Mouse (Mus musculus) cortical plate, adult 2 months (tissue): Measurements from ENCODE around the gene Mc1r. TPM values are rescaled to one million over a fixed set of nuclear protein-coding genes. Genes with fewer than 3 reads are reported as not detected.

ENCODE experiments used
- H3K27ac ChIP-seq: fragments of 200-500 bp; 2 replicates; pipeline ENCODE4 v1.5.1; 2012; ENCODE audit warnings: low read length, control low read depth, inconsistent platforms; ENCODE audit not compliant: insufficient read depth
- H3K4me1 ChIP-seq: fragments of 200-500 bp; 2 replicates; pipeline ENCODE4 v1.6.1; 2011; ENCODE audit warnings: low read length; ENCODE audit not compliant: control insufficient read depth, insufficient read depth
- H3K4me3 ChIP-seq: fragments of 200-500 bp; 2 replicates; pipeline ENCODE4 v1.5.1; 2011; ENCODE audit warnings: mild to moderate bottlenecking, low read length, control low read depth; ENCODE audit not compliant: insufficient read depth
- CTCF ChIP-seq: fragments of 200-500 bp; IDR thresholded peaks from 2 replicates; pipeline ENCODE4 v1.5.1; 2011; ENCODE audit warnings: mild to moderate bottlenecking, control low read depth, low read length; ENCODE audit not compliant: insufficient read depth; ENCODE audit errors: extremely low read depth
- POLR2A ChIP-seq: fragments of 200-500 bp; IDR thresholded peaks from 2 replicates; pipeline ENCODE4 v1.6.1; 2011; ENCODE audit warnings: mild to moderate bottlenecking, low read length, control low read depth; ENCODE audit not compliant: insufficient read depth; ENCODE audit errors: extremely low read depth
- polyA plus RNA-seq: library from polyadenylated mRNA; depleted of rRNA; stranded (reverse); fragments of >200 nt; gene quantifications from 2 replicates; pipeline ENCODE4 v1.2.3, GENCODE M21; 2012

The Mc1r gene
- polyA plus RNA-seq, 1 experiment, result 0.02 TPM

DNA sequence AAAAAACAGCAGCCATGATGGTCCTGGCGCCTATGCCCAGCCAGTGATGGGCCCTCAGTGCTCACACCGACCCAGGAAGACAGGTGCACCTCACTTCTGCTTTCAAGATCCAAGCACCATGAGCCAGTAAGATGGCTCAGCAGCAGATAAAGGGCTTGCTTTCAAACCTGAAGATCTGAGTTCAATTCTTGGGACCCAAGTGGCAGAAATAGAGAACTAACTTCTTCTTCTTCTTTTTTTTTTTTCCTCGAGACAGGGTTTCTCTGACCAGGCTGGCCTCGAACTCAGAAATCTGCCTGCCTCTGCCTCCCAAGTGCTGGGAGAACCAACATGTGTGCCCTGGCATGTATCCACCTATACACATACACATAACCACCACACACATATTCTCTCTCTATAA is 12.8 kb downstream of the Mc1r start:
- Histone ChIP-seq H3K4me3 (no peak overlapping the region), H3K27ac (no peak overlapping the region), H3K4me1 (no peaks in the 10 kb centered on the region)
- no peak for TF ChIP-seq POLR2A
- no peak for TF ChIP-seq CTCF

DNA sequence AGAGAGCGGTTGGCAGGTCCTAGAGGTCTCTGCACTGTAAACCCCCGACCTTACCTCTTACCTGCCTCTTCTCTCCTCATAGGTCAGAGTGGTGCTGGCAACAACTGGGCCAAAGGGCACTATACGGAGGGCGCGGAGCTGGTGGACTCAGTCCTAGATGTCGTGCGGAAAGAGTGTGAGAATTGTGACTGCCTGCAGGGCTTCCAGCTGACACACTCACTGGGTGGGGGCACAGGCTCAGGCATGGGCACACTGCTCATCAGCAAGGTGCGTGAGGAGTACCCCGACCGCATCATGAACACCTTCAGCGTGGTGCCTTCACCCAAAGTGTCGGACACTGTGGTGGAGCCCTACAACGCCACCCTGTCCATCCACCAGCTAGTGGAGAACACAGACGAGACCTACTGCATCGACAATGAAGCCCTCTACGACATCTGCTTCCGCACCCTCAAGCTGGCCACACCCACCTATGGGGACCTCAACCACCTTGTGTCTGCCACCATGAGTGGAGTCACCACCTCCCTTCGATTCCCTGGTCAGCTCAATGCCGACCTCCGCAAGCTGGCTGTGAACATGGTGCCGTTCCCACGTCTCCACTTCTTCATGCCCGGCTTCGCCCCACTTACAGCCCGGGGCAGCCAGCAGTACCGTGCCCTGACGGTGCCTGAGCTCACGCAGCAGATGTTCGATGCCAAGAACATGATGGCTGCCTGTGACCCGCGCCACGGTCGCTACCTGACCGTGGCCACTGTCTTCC is 13.8 kb downstream of the Mc1r start:
- Histone ChIP-seq H3K4me3 (no peak overlapping the region), H3K27ac (no peak overlapping the region), H3K4me1 (no peaks in the 10 kb centered on the region)
- TF ChIP-seq CTCF, result no peak
- TF ChIP-seq POLR2A, result no peak

DNA sequence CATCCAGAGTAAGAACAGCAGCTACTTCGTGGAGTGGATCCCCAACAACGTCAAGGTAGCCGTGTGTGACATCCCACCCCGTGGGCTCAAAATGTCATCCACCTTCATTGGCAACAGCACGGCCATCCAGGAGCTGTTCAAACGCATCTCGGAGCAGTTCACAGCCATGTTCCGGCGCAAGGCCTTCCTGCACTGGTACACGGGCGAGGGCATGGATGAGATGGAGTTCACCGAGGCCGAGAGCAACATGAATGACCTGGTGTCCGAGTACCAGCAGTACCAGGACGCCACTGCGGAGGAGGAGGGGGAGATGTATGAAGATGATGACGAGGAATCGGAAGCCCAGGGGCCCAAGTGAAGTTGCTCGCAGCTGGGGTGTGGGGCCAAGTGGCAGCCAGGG is 14.4 kb downstream of the Mc1r start:
- H3K4me3 ChIP-seq, result no peak overlapping the region
- H3K27ac ChIP-seq, result no peak overlapping the region
- H3K4me1 ChIP-seq, result no peaks in the 10 kb centered on the region
- TF ChIP-seq POLR2A, result no peak

DNA sequence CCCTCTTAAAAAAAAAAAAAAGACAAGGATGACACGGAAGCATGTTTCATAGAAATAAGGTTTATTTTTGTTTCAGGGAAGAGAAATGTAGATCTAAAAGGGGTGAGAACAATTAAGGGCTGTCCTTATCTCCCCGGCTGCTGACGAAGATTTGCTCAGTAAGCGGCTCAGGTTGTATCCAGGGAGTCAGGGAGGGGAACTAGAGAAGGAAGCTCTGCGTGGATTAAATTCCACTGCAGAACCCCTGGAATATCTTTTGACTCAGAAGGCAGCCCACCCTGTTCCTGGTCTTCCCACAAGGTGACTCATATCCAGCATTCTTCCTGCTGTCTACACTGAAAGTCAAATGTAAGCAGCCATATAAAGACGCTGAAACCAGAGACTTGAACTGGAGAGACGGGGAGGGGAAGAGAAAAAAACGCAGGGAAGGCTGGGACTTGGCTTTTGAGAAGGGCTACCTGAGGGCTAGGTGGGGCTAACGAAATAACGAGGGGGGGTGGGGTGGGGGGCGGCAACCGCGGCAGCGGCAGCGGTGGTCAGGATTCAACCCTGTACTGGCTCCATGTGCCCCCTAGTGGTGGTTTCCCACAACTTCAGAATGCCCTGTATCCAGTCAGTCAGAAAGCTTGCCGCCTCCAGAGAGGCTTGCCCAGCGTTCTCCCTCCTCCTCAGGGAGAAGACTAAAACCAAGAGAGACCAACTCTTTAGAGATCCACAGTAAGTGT is 15.3 kb downstream of the Mc1r start:
- Histone ChIP-seq H3K4me1 (no peaks in the 10 kb centered on the region), H3K4me3 (no peak overlapping the region), H3K27ac (no peak overlapping the region)
- TF ChIP-seq CTCF (peak; percentile 55; the same call in 1 of the 2 replicates), POLR2A (no peak)

DNA sequence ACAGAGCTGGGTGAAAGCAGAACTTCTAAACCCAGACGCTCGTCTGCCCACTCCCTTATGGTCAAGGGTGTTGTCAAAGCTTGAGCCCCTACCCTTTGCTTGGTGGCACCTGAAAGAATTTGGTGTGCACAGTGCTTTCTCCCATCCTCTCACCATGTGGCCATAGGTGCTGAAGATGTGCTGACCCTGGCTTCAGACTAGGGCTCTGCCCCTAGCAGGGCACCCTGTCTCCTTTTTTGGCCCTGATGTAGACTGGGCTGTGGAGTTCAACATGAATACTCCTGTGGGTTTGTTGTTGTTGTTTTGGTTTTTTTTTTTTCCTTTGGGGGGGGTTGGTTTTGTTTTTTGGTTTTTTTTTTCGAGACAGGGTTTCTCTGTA is 15.9 kb downstream of the Mc1r start:
- H3K27ac ChIP-seq, result no peak overlapping the region
- TF ChIP-seq POLR2A (no peak), CTCF (no peak)
- no peaks in the 10 kb centered on the region for H3K4me1 ChIP-seq
- no peak overlapping the region for H3K4me3 ChIP-seq

DNA sequence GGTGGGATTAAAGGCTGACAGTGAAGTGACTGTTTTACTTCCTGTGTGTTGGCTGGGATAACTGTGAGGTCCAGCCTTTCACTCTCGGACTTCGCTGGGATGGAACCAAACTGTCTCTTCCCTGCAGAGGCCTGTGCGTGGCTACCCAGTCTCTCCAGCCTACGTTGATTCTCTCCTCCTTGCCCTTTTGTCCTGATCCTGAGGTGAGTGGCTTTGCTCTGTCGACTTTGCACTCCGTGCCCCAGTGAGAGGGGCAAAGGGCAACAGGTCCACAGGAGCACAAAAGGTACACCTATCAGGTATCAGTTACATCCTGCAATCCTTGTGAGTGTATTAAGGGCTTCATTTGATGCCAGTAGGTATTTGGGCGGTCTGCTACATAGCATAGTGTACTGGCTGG is 16.5 kb downstream of the Mc1r start, which contains the start of gene Def8:
Gene Def8 (plus strand): TSS at position 87 of the 400 bp plus-strand sequence.
- Histone ChIP-seq H3K4me3 (no peak within 1 kb of the TSS), H3K4me1 (no peaks in the 10 kb centered on the region), H3K27ac (no peak within 1 kb of the TSS)
- no peak for TF ChIP-seq CTCF

DNA sequence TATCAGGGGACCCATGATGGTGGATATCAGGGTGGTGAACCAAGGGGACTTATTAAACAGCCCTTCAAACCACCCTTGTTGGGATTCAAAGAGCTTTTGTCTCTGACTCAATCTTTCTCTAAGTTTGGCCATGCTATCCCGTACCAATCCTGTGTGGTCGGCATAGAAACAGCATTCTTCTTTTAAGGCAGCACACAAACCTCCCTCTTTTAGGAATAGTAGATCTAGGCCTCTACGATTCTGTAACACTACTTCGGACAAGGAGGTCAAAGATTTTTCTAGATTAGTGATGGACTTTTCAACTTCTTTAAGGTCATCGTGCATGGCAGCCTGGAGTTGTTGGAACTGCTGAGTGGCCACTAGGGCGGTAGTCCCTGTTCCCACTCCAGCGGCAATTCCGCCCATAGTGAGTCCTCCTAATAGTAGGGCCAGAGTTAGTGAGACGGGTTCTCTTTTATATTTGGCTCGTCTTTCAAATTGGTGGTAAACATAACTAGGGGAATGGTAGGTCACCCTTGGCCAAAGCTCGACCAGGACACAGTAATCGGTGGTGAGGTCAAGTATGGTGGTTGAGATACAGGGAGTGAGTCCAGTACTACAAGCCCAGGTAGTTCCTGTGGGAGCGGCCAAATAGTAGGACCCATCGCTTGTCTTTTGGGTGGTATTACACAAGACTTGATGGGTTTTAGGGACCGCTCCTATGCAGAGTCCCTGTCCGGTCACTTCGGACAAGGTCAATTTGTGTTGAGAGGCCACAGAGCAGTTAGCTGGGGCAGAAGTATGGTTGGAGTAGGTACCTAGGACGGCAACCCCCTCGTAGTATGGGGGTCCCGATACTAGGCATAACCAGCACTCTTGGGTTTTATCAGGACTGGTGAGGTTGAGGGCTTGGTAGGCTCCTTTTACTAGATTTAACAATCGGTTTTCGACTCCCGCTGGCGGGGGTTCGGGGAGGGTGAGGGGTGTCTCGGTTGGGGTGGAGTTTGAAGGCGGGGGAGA is 19.9 kb downstream of the Mc1r start:
- no peak overlapping the region for H3K27ac ChIP-seq
- H3K4me1 ChIP-seq, result no peaks in the 10 kb centered on the region
- H3K4me3 ChIP-seq, result no peak overlapping the region
- TF ChIP-seq CTCF (no peak), POLR2A (no peak)

DNA sequence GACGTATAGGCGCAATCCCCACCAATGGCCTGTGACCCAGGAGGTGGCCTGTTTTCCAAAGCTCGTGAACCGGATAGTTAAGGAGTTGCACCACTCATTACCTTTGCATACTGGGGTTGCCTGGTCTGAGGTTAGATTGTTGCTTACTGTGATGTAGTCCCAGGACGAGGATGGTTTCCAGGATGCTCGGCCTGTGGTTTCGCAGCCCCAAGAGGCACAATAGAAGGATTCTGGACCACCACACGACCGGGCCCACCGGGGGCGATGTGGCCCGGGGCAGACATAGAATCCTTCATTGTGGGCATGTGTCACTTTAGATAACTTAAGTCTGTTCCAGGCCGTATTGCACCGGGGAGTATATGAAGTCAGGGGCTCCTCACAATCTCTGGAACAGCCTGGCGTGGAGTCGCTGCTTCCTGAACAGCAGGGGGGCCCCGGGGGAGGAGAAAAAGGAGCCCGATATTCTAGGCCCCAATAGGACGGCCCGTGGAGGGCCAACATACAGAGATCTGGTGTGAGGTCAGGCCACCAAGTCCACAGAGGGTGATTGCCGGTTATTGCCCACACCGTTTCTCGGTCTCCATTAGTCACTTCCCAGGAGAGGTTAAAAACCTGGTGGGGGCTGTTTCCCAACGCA is 20.9 kb downstream of the Mc1r start:
- TF ChIP-seq CTCF (no peak), POLR2A (no peak)
- Histone ChIP-seq H3K27ac (no peak overlapping the region), H3K4me3 (no peak overlapping the region), H3K4me1 (no peaks in the 10 kb centered on the region)

DNA sequence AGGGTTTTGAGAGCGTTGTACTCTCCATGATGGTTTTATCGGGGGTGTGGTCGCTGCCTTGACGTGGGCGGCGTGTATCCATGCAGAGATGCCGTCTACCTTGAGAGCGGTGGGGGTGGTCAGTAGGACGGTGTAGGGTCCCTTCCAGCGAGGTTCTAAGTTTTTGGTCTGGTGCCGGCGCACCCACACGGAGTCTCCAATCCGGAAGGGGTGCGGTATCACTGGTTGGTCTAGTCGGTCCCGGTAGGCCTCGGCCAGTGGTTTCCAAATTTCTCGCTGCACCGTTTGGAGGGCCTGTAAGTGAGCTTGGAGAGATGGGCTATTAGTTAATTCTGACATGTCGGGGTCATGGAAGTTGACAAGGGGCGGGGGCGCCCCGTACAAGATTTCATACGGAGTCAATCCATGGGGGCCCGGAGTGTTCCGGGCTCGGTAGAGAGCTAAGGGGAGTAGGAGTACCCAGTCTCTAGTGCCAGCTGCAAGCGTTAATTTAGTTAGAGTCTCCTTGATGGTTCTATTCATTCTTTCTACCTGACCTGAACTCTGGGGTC is 21.5 kb downstream of the Mc1r start:
- TF ChIP-seq POLR2A, result no peak
- TF ChIP-seq CTCF, result no peak
- no peaks in the 10 kb centered on the region for H3K4me1 ChIP-seq
- no peak overlapping the region for H3K27ac ChIP-seq
- H3K4me3 ChIP-seq, result no peak overlapping the region
